Mouse (Mus musculus): ENCODE results near the gene Sept4.

Sept4 gene

GRCm38 (mm10) chr11:87599395-87600089 is 30.8 kb downstream of the Sept4 start:
- Histone ChIP-seq H3K36me3 (ENCODE audit: insufficient read depth, low read length) (peaks cover 82% of the 10 kb centered on the region), H3K9me3 (ENCODE audit: low read length) (no peaks in the 10 kb centered on the region), H3K27me3 (ENCODE audit: insufficient read depth, low read length) (no peaks in the 10 kb centered on the region), H3K4me3 (replicated peaks; ENCODE audit: low read length) (no peak overlapping the region), H3K4me1 (replicated peaks; ENCODE audit: low read depth, low read length) (peaks cover 43% of the 10 kb centered on the region)
- TF ChIP-seq CTCF (conservative IDR thresholded peaks at IDR 0.05; ENCODE audit: low read length) (no peak), NANOG (IDR thresholded peaks at IDR 0.05; ENCODE audit: borderline replicate concordance, low read length) (no peak), POU5F1 (IDR thresholded peaks at IDR 0.05; ENCODE audit: borderline replicate concordance, low read length) (no peak)

GRCm38 (mm10) chr11:87600322-87600853 is 31.7 kb downstream of the Sept4 start:
- H3K36me3 ChIP-seq (ENCODE audit: insufficient read depth, low read length), result peaks cover 87% of the 10 kb centered on the region
- H3K27me3 ChIP-seq (ENCODE audit: insufficient read depth, low read length), result no peaks in the 10 kb centered on the region
- peaks cover 37% of the 10 kb centered on the region for H3K4me1 ChIP-seq (replicated peaks; ENCODE audit: low read depth, low read length)
- TF ChIP-seq CTCF (conservative IDR thresholded peaks at IDR 0.05; ENCODE audit: low read length) (no peak), NANOG (IDR thresholded peaks at IDR 0.05; ENCODE audit: borderline replicate concordance, low read length) (no peak), POU5F1 (IDR thresholded peaks at IDR 0.05; ENCODE audit: borderline replicate concordance, low read length) (no peak)
- H3K9me3 ChIP-seq (ENCODE audit: low read length), result no peaks in the 10 kb centered on the region
- no peak overlapping the region for H3K4me3 ChIP-seq (replicated peaks; ENCODE audit: low read length)

GRCm38 (mm10) chr11:87602234-87602633 is 33.5 kb downstream of the Sept4 start:
- TF ChIP-seq POU5F1 (IDR thresholded peaks at IDR 0.05; ENCODE audit: borderline replicate concordance, low read length) (no peak), CTCF (conservative IDR thresholded peaks at IDR 0.05; ENCODE audit: low read length) (no peak), NANOG (IDR thresholded peaks at IDR 0.05; ENCODE audit: borderline replicate concordance, low read length) (no peak)
- H3K4me1 ChIP-seq (replicated peaks; ENCODE audit: low read depth, low read length), result peaks cover 21% of the 10 kb centered on the region
- H3K27me3 ChIP-seq (ENCODE audit: insufficient read depth, low read length), result no peaks in the 10 kb centered on the region
- no peak overlapping the region for H3K4me3 ChIP-seq (replicated peaks; ENCODE audit: low read length)
- H3K9me3 ChIP-seq (ENCODE audit: low read length), result no peaks in the 10 kb centered on the region
- peaks cover 100% of the 10 kb centered on the region for H3K36me3 ChIP-seq (ENCODE audit: insufficient read depth, low read length)

GRCm38 (mm10) chr11:87603571-87603970 is 34.9 kb downstream of the Sept4 start:
- TF ChIP-seq POU5F1 (IDR thresholded peaks at IDR 0.05; ENCODE audit: borderline replicate concordance, low read length), result no peak
- TF ChIP-seq NANOG (IDR thresholded peaks at IDR 0.05; ENCODE audit: borderline replicate concordance, low read length), result no peak
- TF ChIP-seq CTCF (conservative IDR thresholded peaks at IDR 0.05; ENCODE audit: low read length), result no peak
- H3K36me3 ChIP-seq (ENCODE audit: insufficient read depth, low read length), result peaks cover 100% of the 10 kb centered on the region
- no peaks in the 10 kb centered on the region for H3K9me3 ChIP-seq (ENCODE audit: low read length)
- H3K27me3 ChIP-seq (ENCODE audit: insufficient read depth, low read length), result no peaks in the 10 kb centered on the region
- H3K4me3 ChIP-seq (replicated peaks; ENCODE audit: low read length), result no peak overlapping the region
- H3K4me1 ChIP-seq (replicated peaks; ENCODE audit: low read depth, low read length), result peaks cover 17% of the 10 kb centered on the region

DNA sequence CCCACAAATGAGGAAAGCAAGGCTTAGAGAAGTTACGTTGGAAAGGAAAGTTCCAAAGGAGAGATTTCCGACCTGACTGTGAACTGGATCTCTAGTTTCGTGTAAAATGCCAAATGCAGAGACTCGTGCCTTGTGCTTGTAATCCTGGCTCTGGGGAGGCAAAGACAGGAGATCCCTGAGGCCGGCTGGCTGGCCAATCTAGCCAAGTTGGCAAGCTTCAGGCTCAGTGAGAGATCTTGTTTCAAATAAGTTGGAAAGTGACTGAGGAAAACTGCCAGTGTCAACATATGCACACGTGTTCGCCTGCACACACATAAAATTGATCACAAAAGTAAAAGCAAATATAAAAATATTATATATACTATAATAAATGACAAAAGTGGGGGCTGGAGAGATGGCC is 40.6 kb downstream of the Sept4 start:
- Histone ChIP-seq H3K4me3 (replicated peaks; ENCODE audit: low read length) (no peak overlapping the region), H3K36me3 (ENCODE audit: insufficient read depth, low read length) (peaks cover 99% of the 10 kb centered on the region), H3K9me3 (ENCODE audit: low read length) (no peaks in the 10 kb centered on the region), H3K4me1 (replicated peaks; ENCODE audit: low read depth, low read length) (no peaks in the 10 kb centered on the region), H3K27me3 (ENCODE audit: insufficient read depth, low read length) (no peaks in the 10 kb centered on the region)
- TF ChIP-seq NANOG (IDR thresholded peaks at IDR 0.05; ENCODE audit: borderline replicate concordance, low read length), result no peak
- no peak for TF ChIP-seq POU5F1 (IDR thresholded peaks at IDR 0.05; ENCODE audit: borderline replicate concordance, low read length)
- TF ChIP-seq CTCF (conservative IDR thresholded peaks at IDR 0.05; ENCODE audit: low read length), result no peak

DNA sequence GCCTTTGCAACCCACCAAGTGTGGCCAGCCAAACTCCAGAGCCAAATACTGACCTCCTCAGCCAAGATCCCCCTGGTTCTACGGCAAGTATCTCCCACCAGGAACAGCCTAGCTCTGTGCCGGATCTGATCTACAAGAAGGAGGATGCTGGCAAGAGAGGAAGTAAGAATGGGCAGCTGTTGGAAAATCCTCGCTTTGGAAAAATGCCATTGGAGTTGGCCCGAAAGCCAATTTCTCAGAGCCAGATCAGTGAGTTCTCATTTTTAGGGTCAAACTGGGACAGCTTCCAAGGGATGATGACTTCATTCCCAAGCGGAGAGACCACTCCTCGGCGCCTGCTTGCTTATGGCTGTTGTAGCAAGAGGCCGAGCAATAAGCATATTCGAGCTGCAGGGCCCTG is 42.8 kb downstream of the Sept4 start:
- TF ChIP-seq CTCF (conservative IDR thresholded peaks at IDR 0.05; ENCODE audit: low read length), result no peak
- TF ChIP-seq NANOG (IDR thresholded peaks at IDR 0.05; ENCODE audit: borderline replicate concordance, low read length), result no peak
- TF ChIP-seq POU5F1 (IDR thresholded peaks at IDR 0.05; ENCODE audit: borderline replicate concordance, low read length), result no peak
- Histone ChIP-seq H3K9me3 (ENCODE audit: low read length) (no peaks in the 10 kb centered on the region), H3K36me3 (ENCODE audit: insufficient read depth, low read length) (peaks cover 99% of the 10 kb centered on the region)

GRCm38 (mm10) chr11:87613972-87614371 is 45.3 kb downstream of the Sept4 start:
- peaks cover 38% of the 10 kb centered on the region for H3K27me3 ChIP-seq (ENCODE audit: insufficient read depth, low read length)
- H3K4me1 ChIP-seq (replicated peaks; ENCODE audit: low read depth, low read length), result peaks cover 2% of the 10 kb centered on the region; the same call in 1 of the 2 replicates
- H3K4me3 ChIP-seq (replicated peaks; ENCODE audit: low read length), result no peak overlapping the region
- peaks cover 77% of the 10 kb centered on the region for H3K36me3 ChIP-seq (ENCODE audit: insufficient read depth, low read length)
- 0 out of 2 replicates have a peak, but pooled peaks cover 5% of the 10 kb centered on the region for H3K9me3 ChIP-seq (ENCODE audit: low read length)
- TF ChIP-seq POU5F1 (IDR thresholded peaks at IDR 0.05; ENCODE audit: borderline replicate concordance, low read length), result no peak
- no peak for TF ChIP-seq CTCF (conservative IDR thresholded peaks at IDR 0.05; ENCODE audit: low read length)
- TF ChIP-seq NANOG (IDR thresholded peaks at IDR 0.05; ENCODE audit: borderline replicate concordance, low read length), result no peak

More for the DNA sequence above, 42.8 kb downstream of the Sept4 start:
- Histone ChIP-seq H3K4me1 (replicated peaks; ENCODE audit: low read depth, low read length) (no peaks in the 10 kb centered on the region), H3K4me3 (replicated peaks; ENCODE audit: low read length) (no peak overlapping the region), H3K27me3 (ENCODE audit: insufficient read depth, low read length) (peaks cover 16% of the 10 kb centered on the region)

GRCm38 (mm10) chr11:87615551-87615950 is 46.8 kb downstream of the Sept4 start:
- TF ChIP-seq NANOG (IDR thresholded peaks at IDR 0.05; ENCODE audit: borderline replicate concordance, low read length) (no peak), CTCF (conservative IDR thresholded peaks at IDR 0.05; ENCODE audit: low read length) (no peak), POU5F1 (IDR thresholded peaks at IDR 0.05; ENCODE audit: borderline replicate concordance, low read length) (no peak)
- Histone ChIP-seq H3K4me1 (replicated peaks; ENCODE audit: low read depth, low read length) (peaks cover 3% of the 10 kb centered on the region; the same call in 1 of the 2 replicates), H3K4me3 (replicated peaks; ENCODE audit: low read length) (no peak overlapping the region), H3K27me3 (ENCODE audit: insufficient read depth, low read length) (peaks cover 38% of the 10 kb centered on the region), H3K36me3 (ENCODE audit: insufficient read depth, low read length) (peaks cover 63% of the 10 kb centered on the region), H3K9me3 (ENCODE audit: low read length) (0 out of 2 replicates have a peak, but pooled peaks cover 5% of the 10 kb centered on the region)
